Mouse (Mus musculus): ENCODE results near the gene Prdm16. TPM values are rescaled to one million over a fixed set of nuclear protein-coding genes. Genes with fewer than 3 reads are reported as not detected.
A peak's percentile ranks its signal among the peaks of the same experiment; 100 is the strongest.

The Prdm16 gene
- total RNA-seq, 2 experiments from 2014 or later: 25.5 to 26.8 TPM

DNA sequence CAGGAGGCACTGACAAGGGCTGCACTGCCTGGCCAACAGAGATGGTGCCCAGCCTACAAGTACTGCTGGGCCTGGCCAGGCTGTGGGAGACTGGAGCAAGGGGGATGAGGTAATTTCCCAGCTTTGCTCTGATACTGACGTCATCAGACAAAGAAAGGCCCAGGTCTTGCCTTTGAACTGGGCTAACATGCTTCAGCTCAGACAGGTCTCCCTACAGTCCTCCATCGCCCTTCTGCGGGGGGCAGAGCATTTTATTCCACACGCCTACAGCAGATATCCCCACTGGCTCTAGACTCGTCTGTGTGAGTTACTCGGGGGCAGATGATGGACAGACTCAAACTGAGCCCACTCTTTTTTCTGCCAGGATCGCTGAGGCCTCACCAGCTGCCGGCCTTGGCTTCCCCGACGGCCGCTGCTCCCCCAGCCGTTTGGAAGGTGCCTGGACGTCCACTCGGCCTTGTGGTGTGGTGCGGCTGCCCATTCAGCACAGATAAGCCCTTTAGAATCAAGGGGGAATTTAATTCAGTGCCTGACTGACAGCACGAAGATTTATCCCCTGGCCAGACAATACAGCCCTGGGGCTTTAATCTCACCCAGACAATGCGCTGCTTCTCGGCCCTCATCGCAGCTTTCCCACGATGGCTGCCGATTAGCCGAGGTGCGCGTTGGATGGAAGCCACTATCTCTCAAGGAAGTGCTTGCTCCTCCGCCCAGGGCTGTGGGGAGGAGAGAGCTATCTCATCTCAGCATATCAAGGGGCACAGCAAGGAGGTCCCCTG, 32.8 kb downstream of the Prdm16 start:
- DNase-seq: no peak

DNA sequence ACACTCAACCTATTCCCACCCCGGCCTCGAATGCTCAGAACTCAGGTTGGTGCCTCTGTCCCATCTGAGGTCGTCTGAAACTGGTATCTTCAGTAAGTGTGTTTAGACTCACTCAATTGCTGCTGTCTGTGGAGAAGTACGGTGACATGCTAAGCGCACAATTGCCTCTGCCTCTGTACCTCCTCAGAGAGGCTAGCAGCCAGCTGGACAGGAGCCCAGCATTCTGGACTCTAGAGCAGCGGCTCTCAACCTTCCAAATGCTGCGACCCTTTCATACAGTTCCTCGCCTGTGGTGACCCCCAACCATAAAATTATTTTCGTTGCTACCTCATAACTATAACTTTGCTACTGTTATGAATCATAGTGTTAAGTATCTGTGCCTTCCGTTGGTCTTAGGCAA, 34.3 kb downstream of the Prdm16 start:
- DNase-seq: peak; percentile 58

DNA sequence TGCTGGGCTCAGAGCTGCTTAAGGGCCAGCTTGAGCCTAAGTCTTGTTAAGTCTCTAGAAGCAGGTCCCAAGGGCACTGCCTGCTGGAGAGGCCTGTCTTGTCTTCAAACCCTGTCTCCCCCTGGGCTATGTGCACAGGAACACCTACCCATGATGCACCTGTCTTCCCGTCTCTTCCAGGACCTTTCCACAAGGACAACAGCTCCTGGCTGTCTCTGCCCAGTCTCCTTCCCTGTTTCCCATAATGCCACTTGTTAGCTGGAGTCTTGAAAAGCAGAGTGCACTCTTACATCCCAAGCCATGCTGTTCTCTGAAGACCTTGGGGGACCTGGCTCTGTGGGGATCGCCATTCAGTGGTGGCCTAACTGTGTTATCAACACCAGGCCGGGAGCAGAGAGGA, 35.7 kb downstream of the Prdm16 start:
- no peak for DNase-seq

DNA sequence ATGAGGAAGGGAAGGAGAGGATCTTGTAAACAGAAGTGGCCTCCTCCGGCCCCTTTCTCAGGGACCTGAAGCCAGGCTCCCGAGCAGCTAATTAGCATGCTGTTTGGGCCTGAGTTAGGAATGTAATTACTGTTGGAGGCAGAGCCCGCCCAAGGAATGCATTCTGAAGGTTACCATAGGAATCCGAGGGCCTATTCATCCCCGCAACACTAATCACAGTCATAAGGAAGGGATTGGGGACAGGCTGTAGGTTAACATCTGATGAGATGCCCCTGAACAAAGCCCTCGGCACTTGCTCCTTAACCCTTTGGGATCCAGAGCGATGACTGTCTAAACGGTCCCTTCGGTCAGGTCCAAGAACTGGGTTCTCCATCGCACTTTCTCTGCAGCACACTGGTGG, 36.7 kb downstream of the Prdm16 start:
- DNase-seq: no peak

DNA sequence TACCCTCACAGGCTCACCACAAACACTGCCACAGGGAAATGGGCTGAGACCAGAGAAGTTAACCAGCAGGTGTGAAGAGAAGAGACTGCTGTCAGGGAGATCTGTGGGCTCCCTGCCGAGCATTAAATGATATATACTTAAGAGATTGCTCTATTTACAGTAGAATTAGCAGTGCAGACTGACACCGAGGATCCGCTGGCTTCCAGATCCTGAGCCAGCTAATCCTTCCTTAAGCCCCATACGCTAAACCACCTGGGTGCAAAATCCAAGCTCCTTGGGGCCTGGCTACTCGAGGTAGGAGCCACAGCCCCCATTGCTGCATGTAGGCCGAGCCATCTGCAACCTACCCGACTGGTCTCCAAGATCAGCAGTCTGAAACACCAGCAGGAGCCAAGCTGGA, 38.3 kb downstream of the Prdm16 start:
- no peak for DNase-seq

DNA sequence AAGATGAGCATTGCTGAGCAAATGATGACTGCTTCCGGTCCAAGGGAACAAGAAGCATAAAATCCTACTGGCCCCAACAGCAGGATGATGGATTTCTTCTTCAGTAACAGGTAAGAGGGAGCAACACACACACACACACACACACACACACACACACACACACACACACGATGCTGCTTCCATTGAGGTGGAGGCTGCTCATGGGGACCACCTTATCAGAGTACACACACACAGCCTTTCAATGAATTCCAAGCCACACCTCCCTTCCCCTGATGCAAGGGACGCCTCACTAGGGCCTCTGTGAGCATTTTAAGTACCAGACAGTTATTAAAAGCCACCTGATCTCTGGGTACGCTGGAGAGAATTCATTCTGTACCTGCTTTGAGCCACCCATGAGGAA, 39.9 kb downstream of the Prdm16 start:
- no peak for DNase-seq

DNA sequence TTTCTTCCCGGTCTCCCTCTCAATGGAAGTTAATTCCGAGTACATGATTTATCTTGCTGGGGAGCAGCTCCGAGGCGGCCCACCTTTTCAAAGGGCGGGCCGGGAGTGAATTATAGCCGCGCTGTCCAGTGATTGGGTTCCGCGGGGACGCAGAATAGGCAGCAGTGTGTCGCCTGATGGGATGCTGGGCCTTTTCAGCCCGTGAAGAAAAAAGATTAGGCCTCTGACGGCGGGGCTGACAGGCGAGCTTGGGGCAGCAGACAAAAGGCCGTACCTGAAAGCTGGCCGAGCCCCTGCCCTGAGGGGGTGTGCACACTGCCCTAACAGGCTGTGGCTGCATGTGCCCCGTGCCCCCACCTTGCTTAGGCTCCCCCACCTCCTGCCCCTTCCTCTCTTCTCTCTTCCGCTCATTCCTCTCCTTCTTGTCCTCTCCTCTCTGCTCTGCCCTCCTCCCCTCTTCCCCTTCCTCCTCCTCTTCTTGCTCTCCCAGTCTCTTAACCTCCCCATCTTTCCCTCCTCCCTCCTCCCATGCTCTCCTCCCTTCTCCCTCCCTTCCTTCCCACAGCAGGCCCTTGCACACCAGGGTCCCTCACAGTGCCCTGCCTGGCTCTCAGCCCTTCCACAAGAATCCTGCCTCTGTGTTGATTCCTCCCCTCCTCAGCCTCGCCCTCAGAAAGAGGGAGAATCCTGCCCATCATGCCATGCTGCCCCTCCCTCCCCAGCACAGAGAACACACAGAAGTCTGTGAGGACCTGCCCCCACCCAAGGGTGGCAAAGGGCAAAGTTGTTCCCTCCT, 41.7 kb downstream of the Prdm16 start:
- DNase-seq: no peak

DNA sequence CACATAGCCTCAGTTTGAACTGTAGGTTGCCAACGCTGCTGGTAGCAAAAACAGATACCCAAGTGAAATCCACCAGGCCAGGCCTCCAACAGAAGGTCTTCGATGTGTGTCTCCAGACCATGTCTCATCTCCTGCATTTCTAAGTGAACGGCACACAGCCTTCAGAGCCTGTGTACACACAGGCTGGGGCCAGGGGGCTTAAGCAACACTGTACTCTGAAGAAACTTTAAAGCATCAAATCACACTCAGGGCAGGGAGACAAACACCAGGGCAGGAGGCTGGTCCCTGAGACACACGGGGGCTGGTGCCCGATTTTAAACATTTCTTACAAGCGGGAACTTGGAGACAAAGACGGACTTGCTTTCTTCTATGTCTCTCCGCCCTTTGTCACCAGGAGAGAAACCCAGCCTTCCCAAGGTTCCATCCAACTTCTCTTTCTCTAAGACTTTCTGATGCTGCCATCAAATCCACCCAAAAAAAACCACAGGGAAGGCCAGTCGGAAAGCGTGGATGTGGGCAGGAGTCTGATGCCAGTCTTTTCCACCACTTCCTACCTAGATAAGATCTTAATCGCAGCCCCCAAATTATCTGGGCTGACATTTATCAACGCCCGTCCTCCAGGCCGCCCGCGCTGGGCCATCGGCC, 42.4 kb downstream of the Prdm16 start:
- DNase-seq: no peak

DNA sequence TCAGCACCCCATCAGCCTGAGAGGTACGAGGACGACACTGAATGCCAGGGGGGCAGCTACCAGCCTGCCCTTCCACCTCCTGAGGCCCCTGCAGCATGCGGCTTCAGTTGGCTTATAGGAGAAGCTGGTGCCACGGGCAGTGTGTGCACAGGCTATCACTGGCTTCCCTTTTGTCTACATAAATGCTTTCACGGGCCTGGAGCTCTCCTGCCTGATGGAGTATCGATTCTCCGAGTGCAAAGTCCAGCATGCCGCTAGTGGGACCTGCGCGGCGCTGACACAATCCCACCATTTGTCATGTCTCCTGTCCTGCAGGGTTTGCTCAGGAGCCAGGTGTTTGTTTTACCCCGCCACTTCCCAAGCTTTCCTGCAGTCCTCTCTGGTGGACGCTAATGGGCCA, 44.1 kb downstream of the Prdm16 start:
- DNase-seq: no peak

DNA sequence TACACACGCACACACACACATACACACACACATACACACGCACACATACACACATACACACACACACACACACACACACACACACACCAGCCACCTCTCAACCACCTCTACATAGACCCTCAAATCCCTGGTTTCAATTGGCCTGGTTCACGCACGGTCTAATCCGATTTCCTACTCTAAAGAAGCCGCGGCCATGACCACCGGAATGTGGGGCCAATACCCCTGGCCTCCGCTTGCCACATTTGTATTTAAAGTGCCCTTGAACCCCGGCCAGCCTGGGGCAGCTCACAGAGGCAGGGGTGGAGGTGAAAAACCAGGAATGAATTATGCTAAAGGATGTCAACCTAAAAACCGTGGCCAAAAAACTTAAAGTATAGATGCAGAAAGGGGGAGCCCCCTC, 45.8 kb downstream of the Prdm16 start:
- no peak for DNase-seq

DNA sequence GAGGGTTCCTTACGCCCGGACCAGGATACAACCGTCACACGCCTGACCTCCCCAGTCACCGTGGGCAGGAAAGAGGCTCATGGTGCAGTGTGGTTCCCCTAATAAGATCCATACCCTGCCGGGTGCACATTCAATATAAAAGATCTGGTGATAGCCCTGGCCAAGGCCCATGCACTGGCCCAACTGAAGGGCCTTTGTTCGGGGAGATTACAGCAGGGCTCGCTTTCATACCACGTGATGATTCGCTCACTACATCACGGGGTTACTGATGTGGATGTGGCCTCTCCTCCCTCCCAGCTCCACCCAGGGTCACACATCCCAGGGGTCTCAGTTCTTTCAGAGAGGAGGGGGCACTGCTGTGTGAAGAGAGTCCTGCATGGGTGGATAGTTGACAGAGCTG, 50.3 kb downstream of the Prdm16 start:
- DNase-seq: no peak

DNA sequence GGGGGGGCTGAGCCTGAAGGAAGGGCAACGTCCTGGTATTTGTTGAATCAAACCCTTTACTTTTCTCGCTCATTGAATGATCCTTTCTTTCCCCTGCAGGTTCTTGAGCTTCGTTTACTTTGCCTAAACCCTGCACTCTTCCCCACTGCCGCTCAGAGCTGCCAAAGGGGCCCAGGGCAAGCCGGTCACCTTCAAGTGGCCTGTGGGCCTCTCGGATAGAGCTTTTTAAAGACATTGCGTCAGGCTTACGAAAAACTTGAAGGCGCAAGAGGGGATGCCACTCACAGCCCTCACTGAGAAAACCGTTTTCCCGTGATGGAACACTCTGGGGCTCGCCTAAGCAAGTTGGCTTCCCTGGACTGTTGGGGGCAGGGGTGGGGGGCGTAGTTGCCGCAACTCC, 50.9 kb downstream of the Prdm16 start:
- DNase-seq: peak; percentile 38

DNA sequence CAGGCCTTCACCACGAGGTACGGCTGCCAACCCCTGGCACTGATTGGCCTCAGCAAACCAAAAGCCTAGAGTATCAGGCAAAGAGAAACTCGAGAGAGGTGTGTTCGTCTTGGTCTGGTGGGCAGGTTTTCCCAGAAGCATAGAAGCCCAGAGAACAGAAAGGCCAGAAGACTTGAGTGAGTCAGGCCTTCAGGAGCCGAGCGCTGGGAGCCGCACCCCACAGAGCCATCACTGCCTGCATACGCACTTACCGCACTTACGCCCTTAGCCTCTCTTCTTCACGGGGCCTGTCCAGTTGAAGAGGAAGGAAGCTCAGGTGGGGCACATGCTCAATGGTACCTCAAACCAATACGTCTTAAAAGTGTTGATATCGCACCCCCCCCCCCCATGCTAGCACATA, 53.0 kb downstream of the Prdm16 start:
- no peak for DNase-seq

DNA sequence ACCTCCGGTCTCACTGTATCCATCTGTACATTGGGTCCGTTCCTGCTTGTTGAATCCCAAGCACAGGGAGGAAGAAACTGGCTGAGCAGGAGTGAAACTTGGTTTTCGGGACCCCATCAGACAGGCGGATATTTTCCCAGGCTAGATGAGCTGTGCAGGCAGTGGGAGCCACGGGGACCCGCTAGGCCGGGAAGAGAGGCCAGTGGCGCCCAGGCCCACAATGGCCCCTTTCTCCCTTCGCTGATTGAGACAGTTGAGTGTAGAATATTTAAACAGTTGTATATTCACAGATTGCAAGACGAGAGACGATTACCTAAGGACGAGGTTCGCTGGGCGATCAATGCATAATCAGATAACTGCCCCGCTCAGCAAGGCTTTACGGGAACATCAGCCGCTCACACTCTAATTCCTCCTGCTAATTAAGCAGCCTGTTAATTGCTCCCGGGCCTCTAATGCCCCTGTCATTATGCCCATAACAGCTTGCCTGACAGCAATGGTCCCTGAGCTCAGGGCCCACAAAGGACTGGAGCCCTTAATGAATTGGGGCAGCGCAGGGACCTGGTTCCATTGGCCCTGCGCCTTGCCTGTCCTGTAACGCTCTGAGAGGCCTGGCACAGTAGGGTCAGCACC, 54.0 kb downstream of the Prdm16 start:
- DNase-seq: no peak

DNA sequence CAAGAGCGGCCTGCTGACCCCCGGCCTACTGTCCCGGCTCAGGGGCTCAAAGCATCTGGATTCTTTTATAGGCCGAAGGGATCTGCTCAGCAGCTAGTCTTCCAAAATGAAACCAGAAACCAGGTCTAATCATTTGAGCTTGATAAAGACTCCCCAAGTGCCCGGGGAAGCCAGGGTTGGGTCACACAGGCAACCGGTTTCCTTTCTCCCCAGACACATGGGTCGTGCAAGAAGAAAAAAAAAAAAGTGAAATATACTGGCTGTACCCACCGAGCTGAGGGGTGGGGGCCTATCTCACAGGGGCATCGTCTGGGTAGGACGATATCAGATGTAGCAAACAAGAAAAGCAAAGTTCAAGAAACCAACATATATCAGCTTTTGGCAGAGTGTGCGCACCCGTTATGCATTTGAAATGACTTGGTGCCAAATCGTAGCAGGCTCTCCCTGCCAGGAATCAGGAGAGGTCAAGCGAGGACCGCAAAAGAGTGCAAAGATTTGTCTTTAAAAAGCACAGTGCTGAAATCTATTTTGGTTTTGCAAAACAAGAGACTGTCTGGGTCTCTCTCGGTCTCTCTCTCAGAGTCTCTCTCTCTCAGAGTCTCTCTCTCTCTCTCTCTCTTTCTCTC, 55.3 kb downstream of the Prdm16 start:
- peak; percentile 54 for DNase-seq

DNA sequence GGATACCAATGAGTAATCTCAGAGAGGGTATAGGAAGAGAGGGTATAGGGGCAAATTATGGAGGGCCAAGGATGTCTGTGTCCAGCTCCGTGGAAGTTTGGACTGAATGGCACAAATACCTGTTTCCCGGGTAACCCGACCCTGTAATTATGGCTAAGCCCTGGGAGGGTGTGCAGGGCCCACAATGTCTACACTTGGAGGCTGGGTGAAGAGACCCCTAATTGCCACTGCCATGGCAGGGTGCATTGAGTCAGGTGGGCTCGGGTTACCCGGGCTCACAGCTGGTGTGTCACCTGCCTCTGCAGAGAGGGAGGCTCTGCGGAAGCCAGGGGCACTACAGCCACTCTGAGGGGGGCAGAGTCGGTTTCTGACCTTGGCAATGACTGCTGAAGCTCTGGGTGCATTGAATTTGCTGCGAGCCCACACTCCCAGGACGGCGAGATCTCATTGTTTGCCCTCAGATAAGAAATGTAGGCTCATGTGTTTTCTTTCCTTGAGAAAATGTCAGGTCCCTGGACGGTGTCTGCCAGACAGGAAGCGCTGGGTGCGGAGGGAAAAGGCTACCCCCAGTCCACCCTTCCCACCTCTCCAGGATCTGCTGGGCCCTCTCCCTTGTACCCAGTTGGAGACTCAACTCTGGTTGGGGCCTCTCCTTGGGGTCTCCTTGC, 62.3 kb downstream of the Prdm16 start:
- DNase-seq: no peak

DNA sequence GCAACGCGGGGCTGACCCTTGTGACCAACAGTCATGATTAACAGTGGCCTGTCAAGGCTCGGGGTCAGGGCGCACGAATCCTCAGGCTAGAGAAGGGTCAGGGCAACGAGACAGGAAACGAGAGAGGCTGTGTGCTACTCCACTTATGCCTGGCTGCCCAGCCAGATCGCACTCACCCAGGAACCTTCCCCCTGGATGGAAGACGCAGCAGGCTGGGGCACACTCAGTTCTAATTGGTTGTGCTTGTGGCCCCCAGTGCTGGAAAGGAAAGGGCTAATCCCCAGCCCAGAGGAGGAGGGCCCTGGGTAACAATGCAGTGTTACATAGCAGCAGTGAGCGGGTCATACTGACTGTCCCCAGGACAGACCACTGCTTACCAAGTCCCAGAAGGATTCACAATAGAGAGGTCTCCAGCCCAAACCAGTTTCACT, 66.2 kb downstream of the Prdm16 start:
- no peak for DNase-seq

DNA sequence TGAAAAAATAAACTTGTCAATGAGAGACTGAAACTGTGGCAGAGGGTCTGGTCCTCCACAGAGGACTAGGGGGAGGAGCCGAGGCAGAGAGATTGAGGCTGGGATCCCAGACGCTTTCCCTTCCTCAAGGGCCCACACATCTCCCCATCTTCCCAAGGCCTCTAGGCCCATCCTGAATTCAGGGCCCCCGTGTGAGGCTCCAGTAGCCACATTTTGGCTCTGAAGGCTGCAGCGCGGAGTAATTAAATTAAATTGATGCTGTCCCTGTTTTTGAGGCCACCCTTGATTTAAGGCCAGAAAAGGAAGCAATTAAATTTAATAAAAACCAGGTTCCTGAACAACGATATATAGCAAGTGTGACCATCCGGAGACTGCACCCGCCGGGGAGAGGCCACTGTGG, 66.8 kb downstream of the Prdm16 start:
- no peak for DNase-seq

DNA sequence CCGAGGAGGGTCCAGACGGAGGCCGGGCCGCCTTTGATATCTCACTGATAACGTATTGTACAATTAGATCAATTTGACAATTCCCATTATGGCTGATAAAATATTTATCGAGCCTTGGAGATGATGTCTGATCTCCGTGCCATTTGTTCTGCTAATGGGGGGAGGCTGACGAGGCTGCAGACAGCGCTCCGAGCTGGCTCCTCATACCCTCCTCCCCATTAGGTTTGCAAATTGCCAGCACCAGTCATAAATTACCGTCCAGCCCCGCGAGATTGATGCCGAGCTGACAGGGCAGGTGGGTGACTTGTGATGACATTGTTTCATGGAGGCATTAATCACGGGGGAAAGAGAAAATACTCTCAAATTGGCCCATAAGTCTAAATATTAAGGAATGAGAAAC, 67.9 kb downstream of the Prdm16 start:
- DNase-seq: no peak

DNA sequence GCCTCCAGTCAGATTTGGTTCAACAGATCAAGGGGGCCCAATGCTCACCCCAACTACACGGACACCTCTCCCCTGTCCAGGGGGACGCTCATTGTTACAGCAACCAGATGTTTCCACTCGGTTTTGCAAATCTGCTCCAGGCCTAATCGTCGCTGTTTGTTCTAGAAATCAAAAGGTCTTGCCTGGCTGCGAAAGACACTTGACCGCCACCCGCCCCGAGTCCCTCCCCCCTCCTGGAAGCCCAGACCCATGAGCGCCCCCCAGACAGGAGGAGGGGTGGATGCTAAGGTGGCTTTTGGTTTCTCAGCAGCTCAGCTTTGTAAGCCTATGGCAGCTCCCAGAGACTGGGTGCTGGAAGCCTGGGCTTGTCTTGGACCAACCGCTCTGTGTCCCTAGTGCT, 68.7 kb downstream of the Prdm16 start:
- DNase-seq: no peak

DNA sequence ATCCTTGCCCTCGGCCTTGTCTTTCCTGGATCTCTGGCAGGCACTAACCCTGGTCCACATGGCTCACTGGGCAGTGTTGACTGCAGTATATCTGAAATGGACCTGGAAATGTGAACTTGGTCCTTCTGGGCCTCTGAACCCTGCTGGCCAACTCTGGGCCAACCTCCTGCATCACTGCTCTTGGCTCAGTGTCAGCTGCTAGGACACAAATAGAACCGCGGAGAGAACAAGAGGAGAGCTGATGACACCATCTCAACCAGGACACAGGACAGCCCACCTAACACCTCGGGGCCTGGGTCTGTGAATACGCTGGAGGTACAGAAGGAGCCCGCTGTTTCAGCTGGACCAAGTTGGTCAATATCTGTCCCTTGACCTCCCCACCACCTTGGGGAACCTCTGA, 73.5 kb downstream of the Prdm16 start:
- DNase-seq: peak; percentile 60

DNA sequence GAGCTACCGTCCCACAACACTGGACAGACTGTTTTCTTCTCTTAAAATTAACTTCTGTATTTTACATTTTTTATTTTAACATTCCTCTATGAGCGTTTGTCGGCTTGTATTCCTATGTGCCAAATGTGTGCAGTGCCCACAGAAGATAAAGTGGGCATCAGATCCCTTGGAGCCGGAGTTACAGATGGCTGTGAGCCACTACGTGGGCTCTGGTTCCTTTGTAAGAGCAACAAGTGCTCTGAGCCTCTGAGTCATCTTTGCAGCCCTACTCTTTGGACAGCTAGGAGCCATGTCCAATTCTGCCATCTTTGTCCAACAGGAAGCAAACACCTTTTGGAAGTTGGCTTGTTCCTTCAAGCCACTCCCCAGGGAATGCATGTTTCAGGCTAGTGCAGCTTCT, 78.6 kb downstream of the Prdm16 start:
- no peak for DNase-seq

Data from heart, postnatal 4 days (tissue).